Mouse (Mus musculus) erythroblast, embryonic 14.5 days (primary cell): ENCODE data around the gene Gm49368.

Source experiments
- GATA1 ChIP-seq: IDR thresholded peaks from 2 replicates; pipeline ENCODE4 v1.6.1; 2012; ENCODE audit warnings: low read length, inconsistent platforms, mixed read lengths
- TAL1 ChIP-seq: IDR thresholded peaks from 3 replicates; pipeline ENCODE4 v1.6.1; 2012; ENCODE audit warnings: low read length, inconsistent platforms, mixed read lengths

DNA sequence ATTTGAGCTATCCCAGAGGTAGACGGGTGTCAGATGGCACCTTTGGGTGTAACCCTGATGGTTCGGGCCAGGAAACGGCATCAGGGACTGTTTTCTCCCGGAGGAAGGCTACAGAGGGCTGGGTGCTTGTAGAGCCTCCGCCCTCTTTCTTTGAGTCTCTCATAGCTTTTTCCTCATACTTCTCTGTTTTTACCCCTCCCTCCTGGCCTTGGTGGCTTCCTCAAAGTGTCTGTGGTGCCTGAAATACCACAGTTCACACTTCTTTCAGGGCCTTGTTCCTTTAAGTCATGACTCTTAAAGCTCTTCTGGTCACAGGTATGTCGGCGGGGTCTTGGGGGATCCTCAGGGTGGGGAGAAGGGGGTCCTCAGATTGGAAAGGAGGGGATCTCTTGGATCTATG, at the start of gene Gm49368, which contains the start of gene Itgam:
- TF ChIP-seq GATA1 = no peak
- no peak for TF ChIP-seq TAL1
